Mouse (Mus musculus): ENCODE measurements around the gene Zfand3. TPM values are rescaled to one million over a fixed set of nuclear protein-coding genes. Genes with fewer than 3 reads are reported as not detected.

Zfand3 gene
- polyA plus RNA-seq, 1 experiment from 2014 or later: 70.3 TPM

DNA sequence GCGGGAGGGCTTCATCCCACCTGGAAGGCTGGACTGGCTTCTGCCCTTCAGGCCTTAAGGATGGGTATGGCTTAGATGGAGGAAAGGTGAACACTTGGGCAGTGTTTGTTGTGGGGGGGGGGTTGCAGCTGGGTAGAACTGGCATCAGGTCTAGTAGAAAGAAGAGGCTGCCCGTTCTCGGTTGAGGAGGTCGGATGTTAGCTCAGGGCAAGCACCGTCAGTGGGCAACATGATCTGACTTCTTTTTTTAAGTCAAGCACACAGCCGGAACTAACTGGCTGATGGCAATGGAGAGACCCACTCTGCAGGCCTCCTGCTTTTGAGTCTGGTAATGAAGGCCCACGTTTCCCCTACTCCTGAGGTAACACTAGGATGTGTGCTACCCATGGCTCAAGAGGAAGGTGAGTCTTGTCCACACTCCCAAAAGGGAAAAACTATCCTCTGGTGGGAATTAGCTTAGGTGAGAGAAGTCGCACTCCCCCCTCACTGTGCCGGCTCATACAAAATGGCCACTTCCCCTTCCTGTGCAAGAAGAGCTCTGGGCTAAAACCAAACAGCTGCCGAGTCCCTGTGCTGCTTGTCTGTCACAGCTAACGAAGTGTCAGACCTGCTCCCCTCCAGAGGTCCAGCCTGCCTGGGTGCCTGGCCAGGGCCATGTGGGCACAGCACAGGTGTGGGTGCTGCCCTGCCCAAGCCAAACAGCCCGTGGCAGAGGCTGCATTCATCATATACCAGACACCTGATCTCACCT lies 192.9 kb downstream of the Zfand3 start:
- Histone ChIP-seq H3K36me3 (peaks cover 4% of the 10 kb centered on the region; the same call in 1 of the 2 replicates), H3K4me1 (peaks cover 45% of the 10 kb centered on the region), H3K9ac (no peak overlapping the region), H3K27me3 (no peaks in the 10 kb centered on the region), H3K4me2 (replicated peaks) (no peak overlapping the region), H3K27ac (peak overlapping the region; percentile 37; the same call in 1 of the 2 replicates), H3K4me3 (no peak overlapping the region), H3K9me3 (no peaks in the 10 kb centered on the region)
- ATAC-seq (ENCODE audit: insufficient number of reproducible peaks, insufficient read depth, low FRiP score, low TSS enrichment): no peak
- 45% methylated on average over 12 of the region's 12 CpGs for WGBS

DNA sequence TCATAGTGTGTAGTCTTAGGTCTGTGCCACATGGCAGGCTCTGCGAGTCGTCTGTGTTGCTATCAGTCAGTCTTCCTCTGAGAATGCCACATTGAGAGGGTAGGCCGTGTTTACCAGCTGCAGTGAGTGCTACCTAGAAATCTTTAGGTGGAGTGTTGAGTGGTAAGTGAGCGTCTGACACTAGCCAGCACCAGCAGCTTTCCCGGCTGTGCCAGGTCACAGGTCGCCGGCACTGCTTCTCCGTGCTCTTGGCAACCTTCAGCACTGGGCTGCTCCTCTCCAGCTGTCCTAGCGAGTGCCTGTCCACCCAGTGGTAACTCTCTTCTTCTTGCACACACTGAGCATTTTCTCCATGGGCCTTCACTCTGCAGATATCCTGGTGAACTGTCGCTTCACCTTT lies 193.9 kb downstream of the Zfand3 start:
- Histone ChIP-seq H3K4me3 (no peak overlapping the region), H3K4me1 (peaks cover 45% of the 10 kb centered on the region), H3K27me3 (no peaks in the 10 kb centered on the region), H3K4me2 (replicated peaks) (no peak overlapping the region), H3K9ac (no peak overlapping the region), H3K27ac (no peak overlapping the region), H3K9me3 (no peaks in the 10 kb centered on the region), H3K36me3 (no peaks in the 10 kb centered on the region)
- ATAC-seq (ENCODE audit: insufficient number of reproducible peaks, insufficient read depth, low FRiP score, low TSS enrichment): no peak
- 51% methylated on average over 10 of the region's 10 CpGs for WGBS

DNA sequence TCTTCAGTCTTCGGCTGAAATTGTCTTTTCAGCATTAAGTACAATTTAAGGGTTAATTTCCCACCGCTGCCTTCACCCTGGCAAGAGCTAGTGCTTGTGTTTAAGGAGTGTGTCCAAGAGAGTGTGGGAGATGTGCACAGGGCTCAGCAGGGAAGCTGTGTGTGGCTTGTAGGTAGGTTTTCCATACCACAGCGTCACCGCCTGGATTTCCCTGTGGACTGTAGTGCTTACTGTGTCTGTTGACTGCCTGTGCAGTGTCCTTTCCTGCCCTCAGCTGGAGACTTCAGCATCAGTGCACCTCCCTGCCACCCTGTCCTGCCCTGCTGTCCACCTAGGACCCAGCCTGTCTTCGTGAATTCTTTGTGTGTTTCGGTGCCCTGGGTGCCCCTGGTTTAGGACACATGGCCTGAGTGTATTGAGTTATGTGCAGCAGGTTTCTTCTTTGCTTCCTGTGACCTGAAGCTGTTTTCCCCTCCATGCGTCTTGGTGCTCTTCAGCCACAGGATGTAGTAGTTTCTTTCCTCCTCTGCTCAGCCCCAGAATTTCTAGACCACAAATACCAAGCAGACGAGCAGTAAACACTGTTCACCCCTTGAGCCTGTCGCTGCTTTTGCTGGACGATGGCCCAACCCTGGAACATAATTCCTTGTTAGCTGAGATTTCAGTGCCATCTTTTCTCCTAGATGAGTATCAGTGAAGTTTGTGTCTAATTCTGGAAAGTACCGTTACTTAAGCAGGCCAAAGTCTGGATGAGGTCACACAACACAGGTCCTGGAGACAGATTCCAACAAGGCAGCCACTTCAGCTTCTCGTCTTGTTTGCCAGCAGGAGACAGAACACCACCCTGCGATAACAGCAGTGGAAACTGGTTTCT lies 195.1 kb downstream of the Zfand3 start:
- no peak overlapping the region for H3K4me2 ChIP-seq (replicated peaks)
- H3K27me3 ChIP-seq: no peaks in the 10 kb centered on the region
- WGBS: 78% methylated on average over 13 of the region's 13 CpGs
- no peaks in the 10 kb centered on the region for H3K36me3 ChIP-seq
- H3K9ac ChIP-seq: no peak overlapping the region
- H3K9me3 ChIP-seq: no peaks in the 10 kb centered on the region
- no peak overlapping the region; the same call in 1 of the 2 replicates for H3K27ac ChIP-seq
- ATAC-seq (ENCODE audit: insufficient number of reproducible peaks, insufficient read depth, low FRiP score, low TSS enrichment): no peak
- no peak overlapping the region for H3K4me3 ChIP-seq
- H3K4me1 ChIP-seq: peaks cover 50% of the 10 kb centered on the region

DNA sequence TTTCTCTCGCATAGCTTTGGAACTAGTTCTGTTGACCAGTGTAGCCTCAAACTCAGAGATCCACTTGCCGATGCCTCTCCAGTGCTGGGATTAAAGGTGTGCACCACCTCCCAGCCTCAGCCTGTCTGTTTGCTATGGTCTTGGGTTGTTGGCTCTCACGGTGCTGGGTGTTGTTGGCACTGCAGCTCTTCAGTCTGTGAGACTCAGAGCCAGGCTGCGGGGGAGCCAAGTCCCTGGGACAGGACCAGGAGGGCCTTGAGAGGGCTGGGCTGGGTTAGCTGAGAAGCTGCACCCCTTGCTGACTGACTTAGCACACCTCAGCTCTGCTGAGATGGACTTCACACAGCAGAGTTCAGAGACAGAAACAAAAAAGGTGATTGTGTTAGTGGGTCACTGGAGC lies 195.8 kb downstream of the Zfand3 start:
- H3K27ac ChIP-seq: no peak overlapping the region
- no peak overlapping the region for H3K9ac ChIP-seq
- no peak overlapping the region for H3K4me2 ChIP-seq (replicated peaks)
- peaks cover 50% of the 10 kb centered on the region for H3K4me1 ChIP-seq
- no peaks in the 10 kb centered on the region for H3K9me3 ChIP-seq
- no peaks in the 10 kb centered on the region for H3K36me3 ChIP-seq
- WGBS: 87% methylated on average over 4 of the region's 4 CpGs
- H3K4me3 ChIP-seq: no peak overlapping the region
- ATAC-seq (ENCODE audit: insufficient number of reproducible peaks, insufficient read depth, low FRiP score, low TSS enrichment): no peak
- no peaks in the 10 kb centered on the region for H3K27me3 ChIP-seq

DNA sequence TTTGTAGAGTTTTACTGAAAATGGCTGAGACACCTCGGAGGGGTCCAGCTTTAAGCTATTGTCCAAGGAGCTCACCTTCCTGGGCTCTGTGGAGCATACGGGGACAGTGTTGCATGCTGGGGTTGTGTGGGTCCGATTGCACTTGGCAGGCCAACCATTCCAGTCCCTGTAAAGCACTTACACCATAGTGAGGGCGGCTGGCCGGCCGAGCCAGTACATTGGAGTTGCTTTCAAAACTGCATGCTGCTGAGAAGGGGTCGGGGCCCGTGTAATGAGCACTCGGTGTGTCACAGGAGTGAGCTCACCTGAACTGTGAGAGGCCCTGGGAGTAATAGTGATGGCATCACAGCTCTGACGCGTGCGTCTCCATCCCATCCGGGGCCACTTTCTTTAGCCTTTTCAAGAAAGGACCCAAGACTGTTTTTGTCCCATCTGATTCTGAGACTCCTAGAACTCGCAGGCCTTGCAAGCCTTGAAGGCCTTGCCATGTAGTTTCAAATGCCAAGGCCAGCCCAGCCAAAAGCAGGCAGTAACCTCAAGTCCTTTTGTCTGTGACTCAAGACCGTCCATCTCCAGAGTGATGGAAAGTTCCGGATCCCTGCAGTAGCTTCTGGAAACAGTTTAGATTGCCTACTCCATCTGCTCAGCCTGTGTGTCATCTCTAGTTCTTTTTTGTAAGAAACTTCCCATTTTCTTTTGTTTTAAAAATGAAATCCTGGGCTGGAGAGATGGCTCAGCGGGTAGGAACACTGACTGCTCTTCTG lies 200.7 kb downstream of the Zfand3 start:
- ATAC-seq (ENCODE audit: insufficient number of reproducible peaks, insufficient read depth, low FRiP score, low TSS enrichment): no peak
- peaks cover 25% of the 10 kb centered on the region for H3K36me3 ChIP-seq
- peaks cover 27% of the 10 kb centered on the region for H3K4me1 ChIP-seq
- WGBS: 92% methylated on average over 17 of the region's 17 CpGs
- H3K27me3 ChIP-seq: no peaks in the 10 kb centered on the region
- H3K4me2 ChIP-seq (replicated peaks): no peak overlapping the region
- no peak overlapping the region for H3K9ac ChIP-seq
- no peak overlapping the region for H3K4me3 ChIP-seq
- no peaks in the 10 kb centered on the region for H3K9me3 ChIP-seq
- no peak overlapping the region for H3K27ac ChIP-seq

DNA sequence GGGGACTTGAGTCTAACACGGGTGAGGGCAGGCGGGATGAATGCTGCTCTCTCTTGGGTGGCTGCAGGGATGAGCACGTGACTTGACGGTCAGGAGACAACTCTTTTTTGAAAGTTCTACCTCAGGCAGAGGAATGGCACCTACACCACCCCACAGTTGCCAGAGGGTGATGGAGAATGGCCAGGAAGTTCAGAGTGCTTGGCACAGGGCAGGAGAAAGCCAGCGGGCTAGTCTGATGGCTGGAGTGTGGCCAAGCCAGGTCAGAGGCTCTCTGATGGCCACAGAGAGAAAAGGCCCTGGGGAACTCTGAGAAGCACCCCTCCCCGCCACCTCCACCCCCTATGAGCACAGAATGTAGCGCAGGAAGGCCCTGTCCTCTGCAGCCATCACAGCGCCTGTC lies 205.7 kb downstream of the Zfand3 start:
- H3K9me3 ChIP-seq: no peaks in the 10 kb centered on the region
- WGBS: 94% methylated on average over 8 of the region's 8 CpGs

DNA sequence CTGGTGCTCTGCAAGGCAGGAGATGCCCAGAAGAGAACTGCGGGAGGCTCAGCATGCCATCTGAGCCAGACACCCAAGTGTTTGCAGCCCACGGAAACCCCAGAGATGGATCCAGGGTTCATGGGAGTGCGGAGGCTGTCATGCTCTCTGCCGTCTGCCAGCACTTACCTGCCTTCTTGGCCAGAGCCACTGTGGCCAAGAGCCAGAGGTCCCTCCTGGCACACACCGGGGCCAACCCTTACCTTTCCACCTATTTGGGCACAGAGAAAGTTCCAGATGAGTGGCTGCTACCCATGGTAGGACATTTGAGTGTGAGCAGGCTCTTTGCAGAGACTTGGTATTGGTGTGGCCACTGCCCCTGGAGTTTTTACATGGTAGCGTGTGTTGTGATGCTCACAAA lies 206.4 kb downstream of the Zfand3 start:
- no peak overlapping the region for H3K4me3 ChIP-seq
- H3K9ac ChIP-seq: no peak overlapping the region
- H3K4me1 ChIP-seq: peaks cover 16% of the 10 kb centered on the region
- H3K4me2 ChIP-seq (replicated peaks): no peak overlapping the region
- 0 out of 2 replicates have a peak overlapping the region, but pooled peaks have one; percentile 11 for H3K27ac ChIP-seq
- WGBS: 96% methylated on average over 6 of the region's 6 CpGs
- H3K9me3 ChIP-seq: no peaks in the 10 kb centered on the region
- no peaks in the 10 kb centered on the region for H3K27me3 ChIP-seq
- peaks cover 47% of the 10 kb centered on the region for H3K36me3 ChIP-seq
- no peak for ATAC-seq (ENCODE audit: insufficient number of reproducible peaks, insufficient read depth, low FRiP score, low TSS enrichment)

More for the DNA sequence above, 205.7 kb downstream of the Zfand3 start:
- no peaks in the 10 kb centered on the region for H3K27me3 ChIP-seq
- no peak overlapping the region for H3K9ac ChIP-seq
- no peak overlapping the region for H3K4me2 ChIP-seq (replicated peaks)
- ATAC-seq (ENCODE audit: insufficient number of reproducible peaks, insufficient read depth, low FRiP score, low TSS enrichment): no peak
- H3K36me3 ChIP-seq: peaks cover 47% of the 10 kb centered on the region
- no peak overlapping the region for H3K4me3 ChIP-seq
- H3K4me1 ChIP-seq: peaks cover 17% of the 10 kb centered on the region
- H3K27ac ChIP-seq: 0 out of 2 replicates have a peak overlapping the region, but pooled peaks have one; percentile 11

DNA sequence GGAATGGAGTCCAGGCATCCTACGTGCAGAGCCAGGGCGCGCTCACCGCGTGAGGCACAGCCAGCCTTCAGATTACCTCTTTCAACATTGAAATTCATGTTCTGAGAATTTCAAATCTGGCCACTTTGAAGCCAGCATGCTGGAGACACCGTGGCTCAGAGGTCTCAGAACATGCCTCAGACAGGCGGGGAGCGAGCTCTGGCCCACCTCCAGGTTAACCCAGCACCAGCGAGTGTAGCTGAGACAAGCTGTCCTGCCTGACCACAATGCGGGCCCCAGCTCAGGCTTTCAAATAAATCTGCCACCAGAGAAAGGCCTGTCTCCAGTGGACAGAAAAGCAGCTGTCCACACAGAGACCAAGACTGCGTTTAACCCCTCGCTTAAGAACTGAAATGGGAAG lies 208.1 kb downstream of the Zfand3 start:
- no peaks in the 10 kb centered on the region for H3K27me3 ChIP-seq
- H3K4me2 ChIP-seq (replicated peaks): no peak overlapping the region
- H3K27ac ChIP-seq: no peak overlapping the region
- ATAC-seq (ENCODE audit: insufficient number of reproducible peaks, insufficient read depth, low FRiP score, low TSS enrichment): no peak
- WGBS: 88% methylated on average over 12 of the region's 12 CpGs
- no peaks in the 10 kb centered on the region for H3K9me3 ChIP-seq
- no peak overlapping the region for H3K4me3 ChIP-seq
- H3K9ac ChIP-seq: no peak overlapping the region
- H3K36me3 ChIP-seq: peaks cover 47% of the 10 kb centered on the region
- H3K4me1 ChIP-seq: 0 out of 2 replicates have a peak, but pooled peaks cover 3% of the 10 kb centered on the region

DNA sequence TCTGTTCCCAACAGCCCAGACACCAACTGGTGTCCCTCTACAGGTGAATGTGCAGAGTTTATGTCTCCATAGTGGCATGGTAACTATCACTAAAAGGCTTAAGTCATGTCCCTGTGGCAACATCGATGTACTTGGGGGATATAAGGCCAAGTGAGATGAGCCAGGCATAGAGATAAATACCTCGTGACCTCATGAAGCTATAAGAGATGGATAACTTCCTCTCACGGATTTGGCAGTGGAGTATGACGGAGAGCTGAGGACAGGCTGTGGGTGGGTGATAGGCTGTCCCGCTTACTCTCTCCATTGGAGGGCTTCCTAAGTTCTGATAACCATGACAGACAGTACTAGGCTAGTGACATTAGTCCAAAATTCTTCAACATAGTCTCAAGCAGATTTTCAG lies 208.8 kb downstream of the Zfand3 start:
- Histone ChIP-seq H3K27ac (no peak overlapping the region), H3K36me3 (peaks cover 42% of the 10 kb centered on the region)

DNA sequence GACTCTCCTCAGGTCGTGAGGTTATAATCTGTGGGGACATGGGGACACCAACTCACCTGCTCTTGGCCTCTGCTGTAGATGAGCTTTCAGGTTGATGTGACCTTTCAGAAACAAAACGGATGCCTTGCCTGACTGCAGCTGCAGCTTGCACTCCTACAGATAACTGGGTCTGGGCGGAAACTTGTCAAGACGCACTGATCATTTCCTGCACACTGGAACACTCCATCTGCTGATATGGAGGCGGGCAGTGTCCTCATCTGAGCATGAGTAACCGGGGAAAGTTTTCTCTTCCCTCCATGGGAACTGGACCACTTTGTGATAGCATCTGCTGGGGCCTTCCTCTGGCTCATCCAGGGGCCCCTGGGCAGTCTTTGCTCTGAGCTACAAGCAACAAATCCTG lies 209.9 kb downstream of the Zfand3 start:
- WGBS: 85% methylated on average over 6 of the region's 6 CpGs
- no peak overlapping the region for H3K4me2 ChIP-seq (replicated peaks)
- no peak overlapping the region for H3K9ac ChIP-seq
- peaks cover 36% of the 10 kb centered on the region for H3K36me3 ChIP-seq
- ATAC-seq (ENCODE audit: insufficient number of reproducible peaks, insufficient read depth, low FRiP score, low TSS enrichment): no peak
- H3K27ac ChIP-seq: no peak overlapping the region
- H3K4me3 ChIP-seq: no peak overlapping the region
- no peaks in the 10 kb centered on the region for H3K4me1 ChIP-seq
- no peaks in the 10 kb centered on the region for H3K27me3 ChIP-seq
- H3K9me3 ChIP-seq: no peaks in the 10 kb centered on the region

More for the DNA sequence above, 208.8 kb downstream of the Zfand3 start:
- Histone ChIP-seq H3K9me3 (no peaks in the 10 kb centered on the region), H3K4me2 (replicated peaks) (no peak overlapping the region), H3K4me1 (no peaks in the 10 kb centered on the region), H3K4me3 (no peak overlapping the region), H3K27me3 (no peaks in the 10 kb centered on the region), H3K9ac (no peak overlapping the region)
- 91% methylated on average over 5 of the region's 5 CpGs for WGBS
- no peak for ATAC-seq (ENCODE audit: insufficient number of reproducible peaks, insufficient read depth, low FRiP score, low TSS enrichment)

DNA sequence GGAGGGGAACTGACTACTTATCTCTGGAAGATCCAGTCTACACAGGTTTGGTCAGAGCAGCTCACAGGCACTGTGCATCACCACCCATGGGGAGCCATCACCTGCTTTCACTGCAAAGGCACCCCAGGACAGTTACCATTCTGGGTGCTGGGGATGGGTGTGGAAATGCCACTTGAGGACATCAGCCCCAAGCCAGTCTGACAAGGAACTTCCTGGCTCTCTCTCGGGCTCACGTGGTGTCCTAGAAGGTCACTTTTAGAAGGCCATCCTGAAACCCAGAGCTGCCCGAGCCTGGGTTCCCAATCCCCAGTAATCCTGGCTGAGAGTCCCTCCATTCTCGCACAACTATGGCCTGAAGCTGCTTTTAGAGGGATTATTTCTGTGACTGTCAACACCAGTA lies 211.2 kb downstream of the Zfand3 start:
- Histone ChIP-seq H3K9me3 (no peaks in the 10 kb centered on the region), H3K36me3 (peaks cover 33% of the 10 kb centered on the region), H3K4me1 (no peaks in the 10 kb centered on the region), H3K9ac (no peak overlapping the region), H3K4me3 (no peak overlapping the region), H3K4me2 (replicated peaks) (no peak overlapping the region), H3K27me3 (no peaks in the 10 kb centered on the region), H3K27ac (no peak overlapping the region)
- no peak for ATAC-seq (ENCODE audit: insufficient number of reproducible peaks, insufficient read depth, low FRiP score, low TSS enrichment)
- WGBS: 63% methylated on average over 4 of the region's 4 CpGs
